Mouse (Mus musculus): ENCODE measurements around the gene Pabpc1l.

DNA sequence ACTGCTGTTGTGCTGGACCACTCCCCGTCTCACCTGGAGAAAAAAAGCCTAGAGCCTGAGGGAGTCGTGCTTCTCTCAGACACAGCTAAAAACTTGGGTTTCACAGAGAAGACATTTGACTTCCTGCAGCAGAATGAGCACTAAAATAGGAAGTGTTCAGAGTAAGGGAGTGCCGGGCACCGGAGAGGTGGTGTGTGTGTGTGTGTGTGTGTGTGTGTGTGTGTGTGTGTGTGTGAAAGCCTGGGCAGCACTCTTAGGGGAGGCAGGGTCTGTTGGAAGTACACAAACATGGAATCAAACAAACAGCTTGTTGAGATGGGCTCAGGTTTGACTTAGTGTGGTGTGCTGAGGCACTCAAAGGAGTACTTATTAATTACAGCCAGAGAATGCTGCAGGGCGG, 49.8 kb downstream of the Pabpc1l start:
- TF ChIP-seq POLR2A (IDR thresholded peaks at IDR 0.05; ENCODE audit: borderline replicate concordance, extremely low read depth, insufficient read depth, insufficient read length, poor library complexity, severe bottlenecking) (no peak), CTCF (IDR thresholded peaks at IDR 0.05; ENCODE audit: borderline replicate concordance, extremely low read depth, insufficient read depth, insufficient read length) (no peak)

Data from brain, embryonic 14.5 days (tissue).